Mouse (Mus musculus): ENCODE data around the gene Inca1. TPM values are rescaled to one million over a fixed set of nuclear protein-coding genes. Genes with fewer than 3 reads are reported as not detected.

Inca1 gene
- polyA plus RNA-seq, 1 experiment: 4.0 TPM

DNA sequence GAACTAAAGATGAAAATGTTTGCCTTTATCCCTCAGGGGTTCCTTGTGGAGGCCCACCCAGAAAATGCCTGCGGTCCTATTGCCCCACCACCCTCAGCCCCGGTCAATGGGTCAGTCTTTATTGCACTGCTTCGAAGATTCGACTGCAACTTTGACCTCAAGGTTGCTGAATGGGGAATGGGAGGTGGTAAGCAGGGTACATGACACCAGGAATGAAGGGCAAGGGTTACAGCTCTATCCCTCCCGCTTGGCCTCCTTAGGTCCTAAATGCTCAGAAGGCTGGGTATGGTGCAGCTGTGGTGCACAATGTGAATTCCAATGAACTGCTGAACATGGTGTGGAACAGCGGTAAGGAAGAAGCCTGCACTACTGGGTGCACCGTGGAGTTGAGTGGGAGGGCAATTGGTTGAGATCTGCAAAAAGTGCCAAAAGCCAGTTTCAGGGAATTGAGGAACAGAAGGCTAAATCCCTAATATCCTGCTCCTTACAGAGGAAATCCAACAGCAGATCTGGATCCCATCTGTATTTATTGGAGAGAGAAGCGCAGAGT is 50.7 kb downstream of the Inca1 start:
- DNase-seq: peak in 1 of 2 experiments; percentile 10
- Histone ChIP-seq H3K27me3 (ENCODE audit: control insufficient read depth, insufficient read depth, low read length) (no peaks in the 10 kb centered on the region), H3K4me1 (ENCODE audit: control insufficient read depth, insufficient read depth, low read length) (peaks cover 18% of the 10 kb centered on the region), H3K27ac (ENCODE audit: insufficient read depth, low read length) (no peak overlapping the region), H3K4me3 (replicated peaks; ENCODE audit: insufficient read depth, low read depth, low read length) (no peak overlapping the region)
- no peak for TF ChIP-seq POLR2A (IDR thresholded peaks at IDR 0.05; ENCODE audit: borderline replicate concordance, insufficient read depth, low read length)
- TF ChIP-seq CTCF (IDR thresholded peaks at IDR 0.05; ENCODE audit: borderline replicate concordance, insufficient read depth, low read depth, low read length): no peak
- 85% methylated on average over 8 of the region's 8 CpGs for WGBS

DNA sequence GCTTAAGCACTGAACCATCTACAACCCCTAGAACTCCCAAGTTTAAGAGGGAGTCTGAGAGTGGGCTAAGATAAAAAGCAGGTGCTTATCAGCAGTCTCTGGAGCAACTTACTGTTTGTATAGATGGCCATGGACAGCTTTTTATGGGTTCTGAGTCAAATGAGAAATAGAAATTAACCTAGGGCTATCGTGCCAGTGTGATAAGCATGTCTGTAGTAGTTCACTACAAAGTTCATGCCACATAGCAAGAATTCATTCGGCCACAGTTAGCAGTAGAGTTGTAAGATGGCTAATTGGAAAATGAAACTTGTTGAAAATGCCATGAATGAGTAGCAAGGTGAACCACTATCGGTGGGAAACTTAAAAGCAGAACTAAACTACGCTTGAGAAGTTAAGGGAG is 51.4 kb downstream of the Inca1 start:
- H3K27ac ChIP-seq (ENCODE audit: insufficient read depth, low read length): no peak overlapping the region
- no peak for DNase-seq
- TF ChIP-seq POLR2A (IDR thresholded peaks at IDR 0.05; ENCODE audit: borderline replicate concordance, insufficient read depth, low read length) (no peak), CTCF (IDR thresholded peaks at IDR 0.05; ENCODE audit: borderline replicate concordance, insufficient read depth, low read depth, low read length) (no peak)
- no peaks in the 10 kb centered on the region for H3K27me3 ChIP-seq (ENCODE audit: control insufficient read depth, insufficient read depth, low read length)
- no peak overlapping the region for H3K4me3 ChIP-seq (replicated peaks; ENCODE audit: insufficient read depth, low read depth, low read length)
- 78% methylated on average over 4 of the region's 4 CpGs for WGBS
- peaks cover 18% of the 10 kb centered on the region for H3K4me1 ChIP-seq (ENCODE audit: control insufficient read depth, insufficient read depth, low read length)

DNA sequence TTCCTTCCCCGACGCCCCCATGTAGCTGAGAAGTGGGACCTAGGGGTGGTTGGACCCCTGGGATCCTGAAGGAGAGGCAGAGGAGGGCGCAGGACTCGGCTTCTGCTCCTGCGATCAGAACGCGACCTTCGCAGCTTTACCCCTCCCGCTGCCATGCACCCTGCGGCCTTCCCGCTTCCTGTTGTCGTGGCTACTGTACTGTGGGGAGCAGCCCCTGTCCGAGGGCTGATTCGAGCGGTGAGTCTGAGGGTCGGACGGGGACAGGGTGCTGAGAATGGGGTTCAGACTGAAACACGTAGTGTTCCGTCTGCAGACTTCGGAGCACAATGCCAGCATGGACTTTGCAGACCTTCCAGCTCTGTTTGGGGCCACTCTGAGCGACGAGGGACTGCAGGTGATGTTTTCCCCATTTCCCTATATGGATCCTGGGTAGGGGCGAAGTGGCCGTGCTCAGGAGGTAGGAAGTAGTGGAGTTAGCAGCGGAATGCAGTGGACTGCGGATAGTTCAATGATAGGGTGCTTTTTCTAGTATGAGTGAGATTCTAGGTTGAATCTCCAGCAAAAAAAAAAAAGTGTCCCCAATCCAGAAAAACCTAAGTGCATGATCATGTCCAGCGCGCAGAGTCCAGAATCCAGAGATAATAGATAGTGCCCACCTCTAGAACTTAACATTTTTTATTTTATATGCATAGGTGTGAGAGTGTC is 52.1 kb downstream of the Inca1 start:
- TF ChIP-seq CTCF (IDR thresholded peaks at IDR 0.05; ENCODE audit: borderline replicate concordance, insufficient read depth, low read depth, low read length) (no peak), POLR2A (IDR thresholded peaks at IDR 0.05; ENCODE audit: borderline replicate concordance, insufficient read depth, low read length) (no peak)
- Histone ChIP-seq H3K4me3 (replicated peaks; ENCODE audit: insufficient read depth, low read depth, low read length) (peak overlapping the region; percentile 97), H3K4me1 (ENCODE audit: control insufficient read depth, insufficient read depth, low read length) (peaks cover 18% of the 10 kb centered on the region), H3K27me3 (ENCODE audit: control insufficient read depth, insufficient read depth, low read length) (no peaks in the 10 kb centered on the region), H3K27ac (ENCODE audit: insufficient read depth, low read length) (peak overlapping the region; percentile 96)
- DNase-seq: peak; percentile 42 to 53
- WGBS: 4% methylated on average over 28 of the region's 28 CpGs

DNA sequence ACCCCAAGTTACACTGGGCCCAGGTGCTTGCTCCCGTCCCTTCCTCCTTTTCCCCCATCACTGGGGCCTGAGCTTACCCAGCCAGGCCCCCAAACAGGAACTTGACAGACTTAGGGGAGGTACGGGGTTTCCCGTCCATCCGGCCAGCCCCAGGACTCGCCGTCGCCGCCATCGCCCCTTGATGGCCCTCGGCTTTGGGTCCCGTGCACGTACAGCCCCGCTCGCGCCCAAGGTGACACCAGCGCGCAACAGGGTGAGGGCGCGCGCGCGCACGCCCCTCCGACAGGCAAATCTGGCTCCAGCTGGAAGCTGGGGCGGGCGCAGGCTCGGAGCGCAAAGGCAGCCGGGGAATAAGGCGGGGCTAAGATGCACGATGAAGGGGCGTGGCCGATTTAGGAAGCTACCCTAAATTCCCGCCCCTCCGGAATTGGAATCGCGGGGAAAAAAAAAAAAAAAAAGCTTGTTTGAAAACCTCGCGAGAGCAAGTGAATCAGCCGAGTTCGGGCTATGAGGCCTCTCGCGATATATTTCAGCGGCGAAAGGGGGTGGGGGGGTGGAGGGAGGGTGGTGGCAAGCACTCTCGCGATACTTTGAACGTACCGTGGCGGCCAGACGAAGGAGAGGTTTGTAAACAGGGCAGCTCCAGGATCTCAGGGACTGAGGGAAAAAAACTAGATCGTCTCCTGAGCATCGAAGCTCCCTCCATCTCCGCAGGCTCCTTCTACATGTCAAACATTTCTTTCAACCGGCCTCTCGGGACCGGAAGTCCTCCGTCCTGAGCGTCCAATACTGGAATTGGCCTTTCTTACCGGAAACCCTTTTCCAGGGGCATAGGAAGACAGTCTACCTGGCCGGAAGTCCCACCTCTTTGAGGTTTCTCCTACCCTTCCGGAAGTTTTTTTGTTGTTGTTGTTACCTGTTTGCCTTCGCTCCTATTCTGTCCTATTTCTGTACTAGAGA is 53.0 kb downstream of the Inca1 start, which contains the start of the genes Rnf167 and Slc25a11:
Rnf167 (plus strand) TSS at position 545 of the 960 bp plus-strand sequence.
Slc25a11 (minus strand) TSS at position 789 of the 960 bp plus-strand sequence.
- 1% methylated on average over 63 of the region's 63 CpGs for WGBS
- peak within 1 kb of the TSS; percentile 96 for H3K27ac ChIP-seq (ENCODE audit: insufficient read depth, low read length)
- TF ChIP-seq POLR2A (IDR thresholded peaks at IDR 0.05; ENCODE audit: borderline replicate concordance, insufficient read depth, low read length) (peak; percentile 78), CTCF (IDR thresholded peaks at IDR 0.05; ENCODE audit: borderline replicate concordance, insufficient read depth, low read depth, low read length) (no peak)
- H3K4me3 ChIP-seq (replicated peaks; ENCODE audit: insufficient read depth, low read depth, low read length): peak within 1 kb of the TSS; percentile 97
- peaks cover 15% of the 10 kb centered on the region for H3K4me1 ChIP-seq (ENCODE audit: control insufficient read depth, insufficient read depth, low read length)
- H3K27me3 ChIP-seq (ENCODE audit: control insufficient read depth, insufficient read depth, low read length): no peaks in the 10 kb centered on the region
- DNase-seq: peak; percentile 96 to 98

DNA sequence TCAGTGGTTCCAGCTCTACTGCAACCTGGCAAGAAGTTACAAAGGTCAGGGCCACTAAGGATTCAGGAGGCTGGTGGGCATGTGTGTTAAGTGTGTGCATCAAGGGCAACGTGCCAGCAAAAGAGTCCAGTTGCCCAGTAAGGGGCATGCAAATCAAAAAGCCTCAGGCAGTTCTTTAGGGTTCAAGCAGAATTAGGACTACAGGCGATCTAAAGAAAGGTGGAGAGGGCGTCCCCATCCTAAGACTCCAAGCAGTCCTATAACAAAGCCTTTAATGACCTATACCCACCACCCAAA is 53.7 kb downstream of the Inca1 start:
- DNase-seq: peak in 1 of 2 experiments; percentile 50
- Histone ChIP-seq H3K27me3 (ENCODE audit: control insufficient read depth, insufficient read depth, low read length) (no peaks in the 10 kb centered on the region), H3K4me1 (ENCODE audit: control insufficient read depth, insufficient read depth, low read length) (peaks cover 15% of the 10 kb centered on the region), H3K4me3 (replicated peaks; ENCODE audit: insufficient read depth, low read depth, low read length) (peak overlapping the region; percentile 68), H3K27ac (ENCODE audit: insufficient read depth, low read length) (peak overlapping the region; percentile 88)
- no peak for TF ChIP-seq CTCF (IDR thresholded peaks at IDR 0.05; ENCODE audit: borderline replicate concordance, insufficient read depth, low read depth, low read length)
- no peak for TF ChIP-seq POLR2A (IDR thresholded peaks at IDR 0.05; ENCODE audit: borderline replicate concordance, insufficient read depth, low read length)
- 6% methylated on average over 3 of the region's 3 CpGs for WGBS

DNA sequence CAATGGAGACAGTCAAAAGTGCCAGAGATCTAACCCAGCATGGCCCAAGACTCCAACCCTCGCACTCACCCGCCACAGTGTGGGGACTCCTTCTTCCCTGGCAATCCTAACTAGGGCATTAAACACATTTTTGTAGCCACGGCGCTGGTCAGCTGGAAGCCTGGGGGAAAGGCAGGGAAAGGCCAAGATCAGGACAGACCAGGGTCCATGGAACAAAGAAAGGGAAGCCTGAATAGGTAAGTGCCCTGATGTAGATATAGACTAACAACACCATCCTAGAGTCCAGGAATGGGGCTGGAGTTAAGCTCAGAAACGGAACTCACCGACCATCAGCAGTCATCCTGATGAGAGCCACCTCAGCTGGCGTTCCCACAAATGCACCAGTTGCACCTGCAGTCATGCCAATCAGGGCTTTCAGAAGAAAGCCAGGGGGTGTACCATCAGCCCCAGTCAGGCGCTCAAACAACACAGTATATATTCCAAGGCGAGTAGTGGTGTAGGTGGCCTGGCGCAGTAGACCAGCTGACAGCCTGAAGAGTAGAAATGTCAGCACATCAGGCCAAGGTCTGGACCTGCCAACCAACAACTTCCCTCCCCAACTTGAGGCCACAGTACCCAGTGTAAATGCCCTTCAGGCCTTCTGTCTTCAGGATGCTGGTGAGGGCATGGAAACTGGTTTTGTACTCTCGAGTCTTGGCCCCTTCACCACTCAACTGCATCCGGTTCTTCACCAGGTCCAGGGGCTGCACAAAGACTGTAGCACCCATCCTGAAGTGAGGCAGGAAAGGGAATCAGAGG is 54.3 kb downstream of the Inca1 start:
- DNase-seq: peak in 1 of 2 experiments; percentile 43
- TF ChIP-seq POLR2A (IDR thresholded peaks at IDR 0.05; ENCODE audit: borderline replicate concordance, insufficient read depth, low read length) (no peak), CTCF (IDR thresholded peaks at IDR 0.05; ENCODE audit: borderline replicate concordance, insufficient read depth, low read depth, low read length) (no peak)
- WGBS: 75% methylated on average over 12 of the region's 12 CpGs

More for the DNA sequence above, 54.3 kb downstream of the Inca1 start:
- H3K27me3 ChIP-seq (ENCODE audit: control insufficient read depth, insufficient read depth, low read length): no peaks in the 10 kb centered on the region
- peaks cover 15% of the 10 kb centered on the region for H3K4me1 ChIP-seq (ENCODE audit: control insufficient read depth, insufficient read depth, low read length)
- H3K27ac ChIP-seq (ENCODE audit: insufficient read depth, low read length): 0 out of 2 replicates have a peak overlapping the region, but pooled peaks have one; percentile 88
- peak overlapping the region; percentile 68 for H3K4me3 ChIP-seq (replicated peaks; ENCODE audit: insufficient read depth, low read depth, low read length)

All from cerebellum, adult 2 months (tissue).